Mouse (Mus musculus): ENCODE data around the gene Kctd20.

DNA sequence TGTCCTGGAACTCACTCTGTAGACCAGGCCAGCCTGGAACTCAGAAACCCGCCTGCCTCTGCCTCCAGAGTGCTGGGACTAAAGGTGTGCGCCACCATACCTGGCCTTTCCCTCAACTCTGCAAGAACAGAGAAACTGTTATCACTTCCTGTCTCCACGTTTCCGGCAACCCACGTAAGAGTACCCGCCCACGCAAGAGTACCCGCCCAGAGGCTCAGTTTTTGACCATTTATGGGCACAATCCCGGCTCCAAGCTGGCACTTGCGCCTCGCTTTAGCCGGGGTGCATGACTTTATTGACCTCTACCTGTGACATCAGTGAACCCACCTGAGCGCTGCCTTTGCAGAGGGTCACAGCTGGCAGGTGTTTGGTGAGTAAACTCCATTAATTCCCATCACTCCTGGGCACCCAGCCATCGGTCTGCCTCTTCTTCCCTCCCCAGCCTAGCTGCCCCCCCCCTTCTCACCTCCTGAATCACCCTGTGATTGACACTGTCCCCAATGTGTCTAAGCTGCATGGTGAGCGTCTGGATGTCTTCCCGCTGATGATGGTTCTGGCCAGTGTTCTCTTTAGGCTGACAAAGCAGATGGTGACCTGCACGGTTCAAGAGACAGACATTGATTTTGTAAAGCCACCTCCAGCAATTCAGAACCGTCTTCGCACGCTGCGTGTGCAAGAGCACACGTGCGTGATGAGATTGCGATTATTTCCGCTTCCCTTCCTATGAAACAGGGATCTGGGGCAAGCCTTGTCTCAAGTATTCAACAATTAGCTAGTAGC is 10.8 kb upstream of the Kctd20 start:
- no peak for TF ChIP-seq CTCF (IDR thresholded peaks at IDR 0.05; ENCODE audit: borderline replicate concordance, extremely low read depth, insufficient read depth, insufficient read length)
- no peak for TF ChIP-seq POLR2A (IDR thresholded peaks at IDR 0.05; ENCODE audit: borderline replicate concordance, extremely low read depth, insufficient read depth, insufficient read length, poor library complexity, severe bottlenecking)

Measured in brain, embryonic 14.5 days (tissue).